Mouse (Mus musculus) T-cell, adult 2 months (primary cell): ENCODE measurements around the gene Wdr44.
"Not testable (repeated sequence)": the region's sequence is repeated elsewhere in the genome, so short reads cannot be mapped to it uniquely, and the experiment has no call there.

Experiments used
- DNase-seq: peaks from one replicate; pipeline ENCODE4 v3.0.0; 2022; ENCODE audit warnings: low spot score

Gene Wdr44

DNA sequence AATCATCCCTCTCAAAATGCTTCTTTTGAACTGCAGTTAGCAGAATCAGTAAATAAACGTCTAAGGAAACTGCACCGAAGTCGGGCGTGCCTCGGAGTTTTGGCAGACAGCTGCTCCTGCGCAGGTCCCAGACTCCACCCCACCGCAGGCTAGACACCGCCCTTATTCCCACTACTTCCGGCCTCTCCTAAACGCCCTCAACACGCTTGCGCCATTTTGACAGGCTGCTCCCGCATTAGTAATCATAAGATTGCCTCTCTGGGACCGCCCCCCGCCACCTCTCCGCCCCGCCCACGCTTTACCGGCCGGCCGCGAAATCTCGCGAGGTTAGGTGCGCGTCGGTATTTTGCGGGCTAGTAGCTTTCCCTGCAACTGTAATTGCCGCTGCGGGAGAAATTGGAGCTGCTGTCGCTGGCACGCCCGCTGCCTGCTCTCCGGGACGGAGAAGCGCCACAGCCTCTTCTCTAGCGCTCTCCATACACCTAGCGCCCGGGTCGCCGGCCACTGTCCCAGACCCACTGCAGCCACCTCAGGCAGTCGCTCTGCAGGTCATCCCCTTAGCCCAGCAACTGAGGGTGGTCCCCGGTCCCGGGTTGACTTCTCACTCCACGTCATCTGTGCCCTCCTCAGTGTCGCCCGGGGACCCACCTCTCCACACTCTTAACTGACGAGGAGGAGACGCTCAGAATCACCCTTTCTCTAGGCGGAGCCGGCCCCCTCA is at the start of gene Wdr44:
Gene Wdr44 (plus strand): TSS at position 330 of the 721 bp plus-strand sequence.
- peak; percentile 96 for DNase-seq

GRCm38 (mm10) chrX:23648371-23648770 is 44.5 kb upstream of the Wdr44 start:
- no peak for DNase-seq

DNA sequence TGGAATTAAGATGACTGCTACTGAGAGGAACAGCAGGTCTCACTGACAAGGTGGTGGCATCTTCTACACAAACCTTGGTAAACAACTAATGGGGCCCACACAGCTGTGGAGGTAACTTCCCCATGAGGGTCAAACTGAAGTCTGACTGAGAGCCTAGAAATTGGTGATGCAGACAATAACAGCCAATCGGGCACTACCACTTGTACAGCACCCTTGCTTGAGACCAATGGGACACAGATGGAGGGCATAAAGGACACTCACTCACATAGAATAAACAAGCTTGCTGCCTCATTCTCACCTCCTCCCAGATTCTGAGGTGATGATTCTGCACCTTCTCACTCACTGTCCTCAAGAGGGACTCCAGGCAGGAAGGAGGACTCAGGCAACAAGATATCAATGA is 30.6 kb upstream of the Wdr44 start:
- DNase-seq: no peak

DNA sequence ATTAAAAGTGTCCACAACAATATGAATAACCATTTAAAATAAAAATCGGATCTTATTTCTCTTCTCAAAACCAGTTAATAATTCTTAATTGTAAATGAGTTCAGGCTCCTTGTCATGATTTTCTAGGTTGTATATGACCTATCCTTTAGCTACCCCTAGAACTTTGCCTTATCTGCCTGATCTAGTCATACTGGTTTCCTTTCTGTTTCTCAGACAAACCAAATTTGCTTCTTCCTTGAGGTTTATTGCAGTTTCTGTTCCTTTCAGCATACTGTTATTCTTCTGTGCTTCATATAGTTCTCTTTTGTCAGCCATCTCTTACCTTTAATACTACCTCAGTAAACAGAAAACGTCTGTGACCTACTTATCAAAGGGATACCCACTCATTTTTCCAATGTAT is 19.7 kb upstream of the Wdr44 start:
- no peak for DNase-seq

- no peak for DNase-seq
Observed at GRCm38 (mm10) chrX:23675450-23675849, 17.4 kb upstream of the Wdr44 start.

- no peak for DNase-seq
Observed at GRCm38 (mm10) chrX:23676583-23676982, 16.3 kb upstream of the Wdr44 start.

- no peak for DNase-seq
Observed at GRCm38 (mm10) chrX:23677511-23677910, 15.3 kb upstream of the Wdr44 start.

- DNase-seq: no peak
Observed at GRCm38 (mm10) chrX:23692336-23692721, 522 bp upstream of the Wdr44 start.

DNA sequence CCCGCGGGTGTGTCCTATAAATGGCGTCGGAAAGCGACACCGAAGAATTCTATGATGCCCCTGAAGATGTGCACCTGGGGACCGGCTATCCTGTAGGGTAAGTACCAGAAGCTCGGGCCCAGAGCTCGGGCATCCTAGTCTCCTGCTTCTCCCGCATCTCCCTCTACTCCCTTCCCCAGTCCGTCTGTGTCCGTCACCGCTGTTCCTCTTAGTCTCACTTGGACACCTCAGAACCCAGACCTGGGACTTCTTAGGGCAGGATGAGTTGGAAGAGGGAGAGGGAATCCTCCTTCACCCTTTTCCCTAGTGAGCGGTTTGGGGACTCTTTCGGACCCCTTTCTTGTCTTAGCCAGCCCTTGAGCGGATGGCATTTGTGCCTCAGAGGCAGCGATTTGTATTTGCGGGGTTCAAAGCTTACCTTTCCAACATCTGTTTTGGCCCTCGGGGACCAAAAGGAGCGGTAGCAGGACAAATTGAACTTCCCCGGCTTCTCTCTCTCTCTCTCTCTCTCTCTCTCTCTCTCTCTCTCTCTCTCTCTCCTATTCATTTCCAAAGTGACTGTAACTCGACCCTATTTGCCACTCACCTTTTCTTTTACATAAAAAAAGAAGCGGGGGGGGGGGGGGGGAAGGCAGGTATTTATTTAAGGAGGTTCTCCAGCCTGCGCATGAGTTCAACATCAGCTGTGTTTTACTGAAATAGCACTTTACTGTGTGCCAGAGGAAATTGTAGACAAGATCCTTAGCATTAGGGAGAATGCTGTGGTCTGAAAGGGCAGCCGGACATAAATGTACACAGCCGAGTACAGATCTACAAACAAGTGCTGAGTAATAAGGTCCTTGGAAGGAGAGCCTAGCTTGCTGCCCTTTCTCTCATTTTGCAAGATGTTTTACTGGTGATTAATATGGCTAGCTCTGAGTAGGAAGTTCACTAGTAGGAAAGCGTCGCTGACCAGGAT is 871 bp downstream of the Wdr44 start:
- no peak for DNase-seq

GRCm38 (mm10) chrX:23694588-23694987 is 1.7 kb downstream of the Wdr44 start:
- no peak for DNase-seq

- DNase-seq: no peak
Observed at GRCm38 (mm10) chrX:23695109-23695508, 2.3 kb downstream of the Wdr44 start.

DNA sequence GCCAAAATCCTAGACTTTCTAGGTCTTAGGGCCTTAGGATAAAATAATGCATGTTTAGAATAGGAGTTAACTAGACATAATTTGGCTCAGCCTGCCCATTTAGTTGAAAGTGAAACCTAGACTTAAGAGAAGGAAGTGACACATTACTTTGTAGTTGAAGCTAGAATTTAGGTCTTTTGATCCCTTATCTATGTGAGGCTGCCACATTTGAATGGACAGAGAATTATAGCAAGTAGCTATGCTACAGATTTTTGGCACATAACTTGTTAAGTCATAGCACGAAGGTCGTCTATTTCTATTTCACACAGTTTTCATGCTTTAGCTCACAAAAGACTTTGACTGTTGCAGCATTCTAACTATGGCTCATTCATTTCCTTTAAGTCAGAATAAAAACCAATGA is 4.5 kb downstream of the Wdr44 start:
- DNase-seq: no peak

GRCm38 (mm10) chrX:23699023-23699422 is 6.2 kb downstream of the Wdr44 start:
- DNase-seq: no peak

- DNase-seq: no peak
Observed at GRCm38 (mm10) chrX:23717247-23717646, 24.4 kb downstream of the Wdr44 start.

DNA sequence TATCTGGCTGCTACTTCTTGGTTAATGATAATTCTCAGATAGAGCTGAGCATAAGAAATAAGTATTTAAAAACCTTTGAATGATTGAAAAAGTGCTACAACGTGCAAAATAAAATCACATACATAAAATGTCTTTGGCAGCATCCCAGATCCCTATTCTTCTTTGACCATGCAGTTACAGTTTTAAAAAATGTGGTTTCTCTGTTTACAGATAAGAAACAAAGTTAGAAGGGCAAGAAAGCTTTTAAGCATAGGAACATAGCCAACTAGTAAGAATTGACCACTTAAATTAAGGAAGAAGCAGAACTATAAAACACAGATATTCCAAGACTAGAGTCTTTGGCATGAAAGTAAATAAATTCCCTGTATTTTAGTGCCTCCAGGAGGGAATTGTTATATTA is 34.6 kb downstream of the Wdr44 start:
- no peak for DNase-seq

- DNase-seq: no peak
Observed at GRCm38 (mm10) chrX:23754671-23755070, 61.8 kb downstream of the Wdr44 start.

DNA sequence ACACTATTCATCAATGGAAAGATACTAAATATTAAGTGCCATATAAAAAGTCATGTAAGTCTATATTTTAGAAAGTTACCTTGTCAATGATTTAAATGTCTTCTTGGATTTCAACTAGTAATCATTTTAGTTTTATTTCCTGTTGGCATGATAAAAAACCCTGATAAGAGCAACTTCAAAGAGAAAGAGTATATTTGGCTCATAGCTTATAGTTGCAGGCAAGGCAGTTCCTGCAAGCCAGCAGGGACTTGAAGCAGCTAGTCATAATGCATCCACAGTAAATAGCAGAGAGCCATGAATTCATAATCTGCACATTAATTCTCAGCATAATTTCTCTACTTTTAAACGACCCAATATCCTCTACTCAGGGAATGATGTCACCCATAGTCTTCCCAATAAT is 75.0 kb downstream of the Wdr44 start:
- DNase-seq: no peak

DNA sequence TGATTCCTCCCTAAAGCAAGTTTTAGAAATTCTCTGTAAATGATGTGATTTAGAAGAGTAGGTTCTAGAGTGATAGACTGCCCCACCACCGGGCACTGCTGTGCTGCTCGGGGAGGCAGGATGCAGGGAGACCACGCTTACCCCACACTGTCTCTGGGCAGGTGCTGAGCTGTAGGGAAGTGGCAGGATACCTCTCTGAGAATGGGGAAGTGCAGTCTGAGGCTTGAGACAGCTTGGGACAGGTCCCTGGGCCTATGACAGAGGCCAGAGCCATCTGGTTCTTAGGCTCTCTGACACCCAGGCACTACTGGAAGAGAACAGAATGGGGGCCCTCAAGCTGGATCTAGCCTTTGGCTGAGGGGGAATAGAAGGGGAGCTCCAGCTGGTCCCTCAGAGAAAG is 114.3 kb downstream of the Wdr44 start:
- no peak for DNase-seq

- DNase-seq: peak; percentile 16
Observed at GRCm38 (mm10) chrX:23810365-23810764, 117.5 kb downstream of the Wdr44 start.

DNA sequence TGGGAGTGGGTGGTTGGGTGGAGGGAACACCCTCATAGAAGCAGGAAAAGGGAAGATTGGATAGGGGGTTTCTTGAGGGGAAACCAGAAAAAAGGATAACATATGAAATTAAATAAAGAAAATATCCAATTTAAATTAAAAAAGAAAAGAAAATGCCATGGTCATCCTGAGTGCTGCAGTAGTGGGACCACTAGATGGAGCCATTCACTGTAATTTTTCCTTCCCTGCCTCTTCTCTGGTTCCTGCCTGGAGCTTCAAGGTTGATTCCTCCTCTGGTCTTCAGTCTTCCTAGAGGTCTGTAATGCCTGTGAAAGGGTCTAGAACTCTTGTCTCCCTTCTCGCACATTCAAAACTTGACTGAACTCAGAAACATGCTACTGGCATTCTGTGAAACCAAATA is 120.4 kb downstream of the Wdr44 start:
- DNase-seq: not testable (repeated sequence)

- DNase-seq: not testable (repeated sequence)
Observed at GRCm38 (mm10) chrX:23822885-23823284, 130.0 kb downstream of the Wdr44 start.

DNA sequence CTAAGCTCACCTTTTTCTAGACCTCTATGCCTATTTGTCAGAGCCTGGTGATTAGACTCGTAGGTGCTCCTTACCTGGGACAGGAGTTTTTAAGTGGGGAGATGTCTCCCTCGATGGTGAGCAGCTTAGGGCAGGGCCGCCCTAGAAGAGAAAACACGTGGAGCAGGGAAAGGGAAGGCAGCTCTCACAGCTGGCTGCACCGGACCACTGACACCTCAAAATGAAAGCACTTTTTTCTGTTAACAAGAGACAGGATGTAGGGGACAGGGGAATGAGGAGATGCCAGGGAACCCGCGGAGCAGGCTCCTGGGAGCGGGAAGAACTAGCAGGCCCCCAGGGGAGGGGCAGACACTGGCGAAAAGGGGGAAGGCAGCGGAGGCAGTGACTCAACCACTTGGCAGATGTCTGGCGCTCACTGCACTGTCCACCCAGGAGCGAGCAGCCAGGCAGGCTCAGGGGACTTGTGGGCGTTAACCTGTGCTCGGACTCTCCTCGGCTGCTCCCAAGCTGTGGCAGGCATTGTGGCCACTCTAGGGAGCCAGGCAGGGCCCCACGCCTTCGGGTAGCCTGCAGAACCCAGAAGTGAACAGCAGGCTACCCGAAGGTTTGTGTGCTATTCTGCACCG is 130.7 kb downstream of the Wdr44 start:
- DNase-seq: no peak

DNA sequence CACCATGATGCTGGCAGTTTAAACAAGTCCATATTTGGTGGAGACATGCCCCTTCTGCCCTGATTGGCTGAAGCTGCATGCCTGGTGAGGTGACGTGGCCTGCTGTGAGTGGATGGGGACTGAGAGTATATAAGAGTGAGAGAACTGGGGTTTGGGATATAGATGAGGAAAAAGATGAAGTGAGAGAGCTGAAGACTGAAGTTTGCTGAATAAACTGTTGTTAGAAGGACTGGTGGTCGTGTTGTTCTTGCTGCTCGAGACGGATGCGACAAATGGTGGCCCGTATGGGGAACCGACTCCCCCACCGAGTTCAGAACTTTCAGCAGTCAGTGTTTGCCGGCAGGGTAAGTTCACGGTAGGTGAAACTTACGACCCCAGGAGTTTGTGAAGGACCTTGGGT is 140.9 kb downstream of the Wdr44 start:
- not testable (repeated sequence) for DNase-seq
